7 mouse cellular contexts compared by ENCODE assay signal in the genomic region with DNA sequence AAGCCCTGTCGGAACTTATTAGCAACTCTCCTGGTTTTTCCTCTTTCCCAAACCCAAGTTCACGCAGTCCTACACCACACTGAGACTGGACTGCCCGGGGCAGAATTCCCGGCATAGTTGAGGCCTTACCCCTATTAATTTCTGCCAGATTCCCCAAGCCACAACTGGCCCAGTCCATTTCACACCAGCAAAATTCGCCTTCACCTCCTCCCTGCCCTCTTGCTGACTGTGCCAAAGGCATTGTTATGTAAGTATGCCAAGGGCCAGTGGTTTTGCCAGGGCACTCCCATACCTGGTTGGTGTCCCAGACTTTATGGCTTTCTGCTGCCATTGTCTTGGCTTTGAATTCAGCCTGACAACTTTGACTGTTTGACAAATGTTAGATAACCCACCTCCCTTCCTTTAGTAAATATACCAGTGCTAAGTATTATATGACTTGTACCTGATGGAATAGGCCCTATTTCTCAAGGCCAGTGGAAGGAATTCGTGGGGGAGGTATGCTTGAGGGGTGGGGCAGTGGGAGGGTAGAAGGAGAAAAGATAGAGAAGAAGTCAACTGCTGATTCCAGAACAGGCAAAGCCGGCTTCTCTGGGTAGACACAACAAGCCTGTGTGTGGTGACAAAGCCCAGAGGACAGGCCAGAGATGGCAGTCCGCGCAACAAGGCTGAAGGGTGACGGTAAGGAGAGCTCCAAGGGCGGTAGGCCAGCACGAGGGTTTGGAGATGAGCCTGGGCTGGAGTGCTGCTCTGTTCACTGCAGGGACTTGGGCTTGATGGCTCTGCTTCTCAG.
A peak's percentile ranks its signal among the peaks of the same experiment; 100 is the strongest.
DNase-seq lines count a peak whose midpoint lies in the region; ATAC-seq and TF ChIP-seq lines count a peak whose summit lies in the region.

No protein-coding gene starts in this region.

- H3K9ac ChIP-seq in liver, embryonic 12.5 days = no peak overlapping the region
- H3K9ac ChIP-seq in embryonic facial prominence, embryonic 12.5 days = no peak overlapping the region
- H3K9ac ChIP-seq in kidney, embryonic 16.5 days (replicated peaks; ENCODE audit: low read length) = no peak overlapping the region

- no peak for TF ChIP-seq CTCF in small intestine, adult 2 months (IDR thresholded peaks at IDR 0.05; ENCODE audit: extremely low read depth, insufficient read length, insufficient replicate concordance, low read depth, low read length)

- H3K4me1 ChIP-seq in liver, embryonic 12.5 days = peaks cover 30% of the 10 kb centered on the region
- peaks cover 29% of the 10 kb centered on the region for H3K4me1 ChIP-seq in embryonic facial prominence, embryonic 12.5 days
- peaks cover 42% of the 10 kb centered on the region for H3K4me1 ChIP-seq in kidney, embryonic 16.5 days (ENCODE audit: insufficient read depth, low read length)
- H3K4me1 ChIP-seq in small intestine, adult 2 months (ENCODE audit: control insufficient read depth, insufficient read depth, insufficient read length, low read length) = peaks cover 34% of the 10 kb centered on the region

- no peaks in the 10 kb centered on the region for H3K36me3 ChIP-seq in liver, embryonic 12.5 days
- H3K36me3 ChIP-seq in embryonic facial prominence, embryonic 12.5 days = no peaks in the 10 kb centered on the region
- H3K36me3 ChIP-seq in kidney, embryonic 16.5 days (ENCODE audit: insufficient read depth, low read length) = no peaks in the 10 kb centered on the region
- H3K36me3 ChIP-seq in small intestine, adult 2 months (ENCODE audit: control insufficient read depth, insufficient read depth, low read length) = no peaks in the 10 kb centered on the region

- no peak; the same call in 1 of the 2 replicates for TF ChIP-seq POLR2A in small intestine, adult 2 months (IDR thresholded peaks at IDR 0.05; ENCODE audit: low read depth, low read length)

- no peak for ATAC-seq in liver, embryonic 12.5 days
- no peak; the same call in 1 of the 2 replicates for ATAC-seq in embryonic facial prominence, embryonic 12.5 days (ENCODE audit: insufficient number of reproducible peaks, insufficient read depth, low FRiP score, low TSS enrichment)
- peak; percentile 71 for ATAC-seq in kidney, embryonic 16.5 days (ENCODE audit: low FRiP score, low TSS enrichment)

- no peaks in the 10 kb centered on the region for H3K27me3 ChIP-seq in liver, embryonic 12.5 days (replicated peaks)
- no peaks in the 10 kb centered on the region for H3K27me3 ChIP-seq in embryonic facial prominence, embryonic 12.5 days
- no peaks in the 10 kb centered on the region for H3K27me3 ChIP-seq in kidney, embryonic 16.5 days (ENCODE audit: insufficient read depth, low read length)
- no peaks in the 10 kb centered on the region for H3K27me3 ChIP-seq in small intestine, adult 2 months (ENCODE audit: control insufficient read depth, insufficient read depth, low read length)

- no peaks in the 10 kb centered on the region for H3K9me3 ChIP-seq in liver, embryonic 12.5 days (replicated peaks)
- H3K9me3 ChIP-seq in embryonic facial prominence, embryonic 12.5 days = no peaks in the 10 kb centered on the region
- no peaks in the 10 kb centered on the region for H3K9me3 ChIP-seq in kidney, embryonic 16.5 days (ENCODE audit: low read length)

- 60% methylated on average over 12 of the region's 12 CpGs for WGBS in liver, embryonic 12.5 days (ENCODE audit: insufficient replicate concordance)
- 50% methylated on average over 12 of the region's 12 CpGs for WGBS in embryonic facial prominence, embryonic 12.5 days
- WGBS in kidney, embryonic 16.5 days = 50% methylated on average over 12 of the region's 12 CpGs
- WGBS in small intestine, adult 2 months = 20% methylated on average over 12 of the region's 12 CpGs

- H3K4me3 ChIP-seq in liver, embryonic 12.5 days = no peak overlapping the region
- no peak overlapping the region for H3K4me3 ChIP-seq in embryonic facial prominence, embryonic 12.5 days
- no peak overlapping the region for H3K4me3 ChIP-seq in kidney, embryonic 16.5 days (ENCODE audit: low read length)
- H3K4me3 ChIP-seq in small intestine, adult 2 months (ENCODE audit: low read depth, low read length) = peak overlapping the region; percentile 50

- peak; percentile 9 for DNase-seq in liver
- no peak for DNase-seq in embryo, embryonic 10 days (ENCODE audit: low spot score)
- DNase-seq in retina, embryonic 14.5 days (ENCODE audit: low spot score) = no peak

- no peak overlapping the region for H3K27ac ChIP-seq in liver, embryonic 12.5 days
- 0 out of 2 replicates have a peak overlapping the region, but pooled peaks have one; percentile 5 for H3K27ac ChIP-seq in embryonic facial prominence, embryonic 12.5 days
- H3K27ac ChIP-seq in kidney, embryonic 16.5 days (ENCODE audit: low read length) = peak overlapping the region; percentile 70
- H3K27ac ChIP-seq in small intestine, adult 2 months (ENCODE audit: insufficient read depth, low read depth, low read length) = peak overlapping the region; percentile 81

- H3K4me2 ChIP-seq in liver, embryonic 12.5 days = no peak overlapping the region
- H3K4me2 ChIP-seq in embryonic facial prominence, embryonic 12.5 days (replicated peaks) = no peak overlapping the region
- 0 out of 2 replicates have a peak overlapping the region, but pooled peaks have one; percentile 6 for H3K4me2 ChIP-seq in kidney, embryonic 16.5 days (replicated peaks; ENCODE audit: low read depth, low read length)
